Mouse (Mus musculus) urinary bladder, adult 2 months (tissue): ENCODE measurements around the gene Calu. TPM values are rescaled to one million over a fixed set of nuclear protein-coding genes. Genes with fewer than 3 reads are reported as not detected.
"Not testable (repeated sequence)": the region's sequence is repeated elsewhere in the genome, so short reads cannot be mapped to it uniquely, and the experiment has no call there.

Source experiments
- DNase-seq: peaks from one replicate; pipeline ENCODE4 v3.0.0; 2022; ENCODE audit warnings: low spot score
- polyA plus RNA-seq: library from polyadenylated mRNA; depleted of rRNA; stranded (reverse); fragments of >200 nt; gene quantifications from 2 replicates; pipeline ENCODE4 v1.2.3, GENCODE M21; 2012

Calu gene
- polyA plus RNA-seq, 1 experiment, result 274 TPM

GRCm38 (mm10) chr6:29362246-29363128 is 14.6 kb downstream of the Calu start:
- no peak for DNase-seq

GRCm38 (mm10) chr6:29363129-29363515 is 15.3 kb downstream of the Calu start:
- no peak for DNase-seq

GRCm38 (mm10) chr6:29365277-29365676 is 17.4 kb downstream of the Calu start:
- no peak for DNase-seq

GRCm38 (mm10) chr6:29377386-29377785 is 29.5 kb downstream of the Calu start:
- no peak for DNase-seq

GRCm38 (mm10) chr6:29378678-29379077 is 30.8 kb downstream of the Calu start:
- DNase-seq, result no peak

GRCm38 (mm10) chr6:29379954-29380353 is 32.1 kb downstream of the Calu start:
- no peak for DNase-seq

GRCm38 (mm10) chr6:29382442-29382841 is 34.6 kb downstream of the Calu start:
- DNase-seq, result no peak

- DNase-seq, result no peak
Measured at GRCm38 (mm10) chr6:29388052-29388518, 40.2 kb downstream of the Calu start, which contains the start of gene Opn1sw. Gene Opn1sw, minus strand, starts transcription at chr6:29388468.

GRCm38 (mm10) chr6:29388606-29389080 is 40.8 kb downstream of the Calu start:
- peak; percentile 69 for DNase-seq

GRCm38 (mm10) chr6:29389425-29389824 is 41.6 kb downstream of the Calu start:
- no peak for DNase-seq

- DNase-seq, result not testable (repeated sequence)
Measured at GRCm38 (mm10) chr6:29390500-29390899, 42.6 kb downstream of the Calu start.

GRCm38 (mm10) chr6:29391241-29391640 is 43.4 kb downstream of the Calu start:
- not testable (repeated sequence) for DNase-seq

GRCm38 (mm10) chr6:29391802-29392201 is 43.9 kb downstream of the Calu start:
- no peak for DNase-seq

- DNase-seq, result no peak
Measured at GRCm38 (mm10) chr6:29394286-29394685, 46.4 kb downstream of the Calu start.

- DNase-seq, result peak; percentile 65
Measured at GRCm38 (mm10) chr6:29395910-29396713, 48.2 kb downstream of the Calu start, which contains the start of gene Ccdc136. Gene Ccdc136, plus strand, starts transcription at chr6:29396309.

GRCm38 (mm10) chr6:29396714-29397540 is 49.1 kb downstream of the Calu start:
- DNase-seq, result no peak

GRCm38 (mm10) chr6:29397575-29397974 is 49.7 kb downstream of the Calu start:
- no peak for DNase-seq

- no peak for DNase-seq
Measured at GRCm38 (mm10) chr6:29399851-29400250, 52.0 kb downstream of the Calu start.

GRCm38 (mm10) chr6:29402693-29403342 is 54.9 kb downstream of the Calu start:
- no peak for DNase-seq

- no peak for DNase-seq
Measured at GRCm38 (mm10) chr6:29406412-29406811, 58.5 kb downstream of the Calu start.

- DNase-seq, result no peak
Measured at GRCm38 (mm10) chr6:29415446-29415845, 67.6 kb downstream of the Calu start.
